Mouse (Mus musculus): ENCODE data around the gene Cdkal1. TPM values are rescaled to one million over a fixed set of nuclear protein-coding genes. Genes with fewer than 3 reads are reported as not detected.

The Cdkal1 gene
- total and polyA plus RNA-seq, 2 experiments from 2014 or later, result 17.4 to 17.6 TPM

GRCm38 (mm10) chr13:29769647-29770436 lies 85.6 kb downstream of the Cdkal1 start:
- Histone ChIP-seq H3K27me3 (ENCODE audit: insufficient read depth, low read length) (no peaks in the 10 kb centered on the region), H3K9ac (replicated peaks; ENCODE audit: low read length, poor library complexity, severe bottlenecking) (no peak overlapping the region), H3K4me1 (ENCODE audit: insufficient read depth, low read length) (no peaks in the 10 kb centered on the region), H3K9me3 (ENCODE audit: low read length) (no peaks in the 10 kb centered on the region), H3K36me3 (ENCODE audit: insufficient read depth, low read length) (no peaks in the 10 kb centered on the region), H3K4me3 (ENCODE audit: low read depth, low read length) (no peak overlapping the region), H3K27ac (ENCODE audit: low read depth, low read length) (no peak overlapping the region), H3K4me2 (ENCODE audit: low read depth, low read length, poor library complexity, severe bottlenecking) (0 out of 2 replicates have a peak overlapping the region, but pooled peaks have one; percentile 3)
- WGBS, result 27% methylated on average over 12 of the region's 12 CpGs
- TF ChIP-seq CTCF (IDR thresholded peaks at IDR 0.05), result no peak
- ATAC-seq (ENCODE audit: low FRiP score) (peak; percentile 70; the same call in 1 of the 2 replicates), DNase-seq (ENCODE audit: low spot score) (peak; percentile 85)

- Histone ChIP-seq H3K4me1 (ENCODE audit: insufficient read depth, low read length) (no peaks in the 10 kb centered on the region), H3K9ac (replicated peaks; ENCODE audit: low read length, poor library complexity, severe bottlenecking) (no peak overlapping the region), H3K27ac (ENCODE audit: low read depth, low read length) (no peak overlapping the region), H3K36me3 (ENCODE audit: insufficient read depth, low read length) (no peaks in the 10 kb centered on the region), H3K4me2 (ENCODE audit: low read depth, low read length, poor library complexity, severe bottlenecking) (no peak overlapping the region), H3K9me3 (ENCODE audit: low read length) (no peaks in the 10 kb centered on the region), H3K27me3 (ENCODE audit: insufficient read depth, low read length) (no peaks in the 10 kb centered on the region), H3K4me3 (ENCODE audit: low read depth, low read length) (no peak overlapping the region)
- TF ChIP-seq CTCF (IDR thresholded peaks at IDR 0.05), result no peak
- no peak for DNase-seq (ENCODE audit: low spot score)
- ATAC-seq (ENCODE audit: low FRiP score), result no peak
- WGBS, result 82% methylated on average over 1 of the region's 1 CpGs
These were observed 87.4 kb downstream of the Cdkal1 start for GRCm38 (mm10) chr13:29768104-29768503.

GRCm38 (mm10) chr13:29767587-29767986 lies 87.9 kb downstream of the Cdkal1 start:
- TF ChIP-seq CTCF (IDR thresholded peaks at IDR 0.05), result no peak
- ATAC-seq (ENCODE audit: low FRiP score), result no peak
- no peaks in the 10 kb centered on the region for H3K4me1 ChIP-seq (ENCODE audit: insufficient read depth, low read length)

GRCm38 (mm10) chr13:29766377-29766776 lies 89.1 kb downstream of the Cdkal1 start:
- Histone ChIP-seq H3K9ac (replicated peaks; ENCODE audit: low read length, poor library complexity, severe bottlenecking) (no peak overlapping the region), H3K27ac (ENCODE audit: low read depth, low read length) (no peak overlapping the region), H3K4me1 (ENCODE audit: insufficient read depth, low read length) (no peaks in the 10 kb centered on the region), H3K4me2 (ENCODE audit: low read depth, low read length, poor library complexity, severe bottlenecking) (no peak overlapping the region), H3K36me3 (ENCODE audit: insufficient read depth, low read length) (no peaks in the 10 kb centered on the region), H3K9me3 (ENCODE audit: low read length) (no peaks in the 10 kb centered on the region), H3K27me3 (ENCODE audit: insufficient read depth, low read length) (no peaks in the 10 kb centered on the region), H3K4me3 (ENCODE audit: low read depth, low read length) (no peak overlapping the region)
- no peak for DNase-seq (ENCODE audit: low spot score)
- no peak for ATAC-seq (ENCODE audit: low FRiP score)
- 67% methylated on average over 8 of the region's 8 CpGs for WGBS
- TF ChIP-seq CTCF (IDR thresholded peaks at IDR 0.05), result no peak

More at GRCm38 (mm10) chr13:29767587-29767986, 87.9 kb downstream of the Cdkal1 start:
- 73% methylated on average over 4 of the region's 4 CpGs for WGBS
- no peak overlapping the region for H3K27ac ChIP-seq (ENCODE audit: low read depth, low read length)
- no peak overlapping the region for H3K9ac ChIP-seq (replicated peaks; ENCODE audit: low read length, poor library complexity, severe bottlenecking)
- H3K4me2 ChIP-seq (ENCODE audit: low read depth, low read length, poor library complexity, severe bottlenecking), result no peak overlapping the region
- no peaks in the 10 kb centered on the region for H3K27me3 ChIP-seq (ENCODE audit: insufficient read depth, low read length)
- no peaks in the 10 kb centered on the region for H3K9me3 ChIP-seq (ENCODE audit: low read length)
- no peak overlapping the region for H3K4me3 ChIP-seq (ENCODE audit: low read depth, low read length)
- no peak for DNase-seq (ENCODE audit: low spot score)
- H3K36me3 ChIP-seq (ENCODE audit: insufficient read depth, low read length), result no peaks in the 10 kb centered on the region

- 87% methylated on average over 3 of the region's 3 CpGs for WGBS
- Histone ChIP-seq H3K4me3 (ENCODE audit: low read depth, low read length) (no peak overlapping the region), H3K9ac (replicated peaks; ENCODE audit: low read length, poor library complexity, severe bottlenecking) (no peak overlapping the region), H3K4me1 (ENCODE audit: insufficient read depth, low read length) (no peaks in the 10 kb centered on the region), H3K9me3 (ENCODE audit: low read length) (no peaks in the 10 kb centered on the region), H3K4me2 (ENCODE audit: low read depth, low read length, poor library complexity, severe bottlenecking) (no peak overlapping the region), H3K36me3 (ENCODE audit: insufficient read depth, low read length) (no peaks in the 10 kb centered on the region), H3K27me3 (ENCODE audit: insufficient read depth, low read length) (no peaks in the 10 kb centered on the region), H3K27ac (ENCODE audit: low read depth, low read length) (no peak overlapping the region)
- no peak for TF ChIP-seq CTCF (IDR thresholded peaks at IDR 0.05)
- ATAC-seq (ENCODE audit: low FRiP score) (no peak), DNase-seq (ENCODE audit: low spot score) (no peak)
These were observed 90.2 kb downstream of the Cdkal1 start for GRCm38 (mm10) chr13:29765296-29765695.

GRCm38 (mm10) chr13:29759691-29760467 lies 95.6 kb downstream of the Cdkal1 start:
- 67% methylated on average over 5 of the region's 5 CpGs for WGBS
- no peaks in the 10 kb centered on the region for H3K9me3 ChIP-seq (ENCODE audit: low read length)
- no peak overlapping the region for H3K9ac ChIP-seq (replicated peaks; ENCODE audit: low read length, poor library complexity, severe bottlenecking)
- no peaks in the 10 kb centered on the region for H3K27me3 ChIP-seq (ENCODE audit: insufficient read depth, low read length)
- ATAC-seq (ENCODE audit: low FRiP score), result peak; percentile 41; the same call in 1 of the 2 replicates
- H3K4me2 ChIP-seq (ENCODE audit: low read depth, low read length, poor library complexity, severe bottlenecking), result no peak overlapping the region
- H3K4me3 ChIP-seq (ENCODE audit: low read depth, low read length), result no peak overlapping the region
- H3K4me1 ChIP-seq (ENCODE audit: insufficient read depth, low read length), result no peaks in the 10 kb centered on the region
- no peak for TF ChIP-seq CTCF (IDR thresholded peaks at IDR 0.05)
- no peaks in the 10 kb centered on the region for H3K36me3 ChIP-seq (ENCODE audit: insufficient read depth, low read length)
- peak; percentile 69 for DNase-seq (ENCODE audit: low spot score)
- H3K27ac ChIP-seq (ENCODE audit: low read depth, low read length), result no peak overlapping the region
